Mouse (Mus musculus): ENCODE results near the gene Ier2. TPM values are rescaled to one million over a fixed set of nuclear protein-coding genes. Genes with fewer than 3 reads are reported as not detected.

The Ier2 gene
- polyA plus RNA-seq, 1 experiment from 2014 or later: 113 TPM

DNA sequence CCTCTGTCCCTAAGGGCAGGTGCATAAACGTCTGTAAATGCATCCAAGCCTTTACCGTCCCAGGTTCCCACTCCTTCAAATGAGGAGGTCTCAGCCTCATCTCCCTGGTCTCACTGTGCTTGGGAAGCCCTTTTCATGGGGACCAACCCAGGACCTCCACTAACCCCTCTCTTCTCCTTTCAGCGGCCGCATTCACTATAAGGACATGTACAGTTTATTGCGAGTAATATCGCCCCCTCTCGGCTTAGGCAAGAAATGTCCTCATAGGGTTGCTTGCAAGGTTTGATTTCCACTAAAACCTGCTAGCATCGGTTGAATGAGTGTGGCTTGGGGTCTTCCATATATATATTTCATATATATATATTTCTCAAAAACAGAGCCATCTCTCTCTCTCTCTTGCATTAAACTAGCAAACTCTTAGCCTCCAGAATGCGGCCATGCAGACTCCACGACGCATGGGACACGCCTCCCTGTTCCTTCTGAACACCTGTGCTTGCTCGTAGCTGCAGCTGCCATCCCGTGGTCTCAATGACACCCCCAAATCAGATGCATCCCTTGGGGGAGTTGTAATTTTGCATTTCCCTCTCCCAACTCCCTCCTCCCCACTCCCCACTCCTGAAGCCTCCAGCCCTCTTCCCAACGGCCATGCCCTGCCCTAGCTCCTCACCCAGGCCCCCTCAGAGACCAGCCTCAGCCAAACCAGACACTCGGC is 48.0 kb downstream of the Ier2 start:
- DNase-seq (ENCODE audit: low read depth, low spot score) (no peak), ATAC-seq (no peak)
- TF ChIP-seq CTCF (IDR thresholded peaks at IDR 0.05): peak; percentile 67
- POLR2A ChIA-PET: no interaction called here
- in situ Hi-C loops (cut with MboI; ENCODE audit: low pct_unique_long_range_greater_than_20kb): no loop called here
- CTCF ChIA-PET: interaction anchor here (0.6 to 1.6 kb wide), 2 partner anchors 13 to 18 kb away, joined by 3 to 4 read pairs; no protein-coding TSS in a partner anchor
- peaks cover 22% of the 10 kb centered on the region for H3K27me3 ChIP-seq

Other genes with a start within 250 kb of the Ier2 start
- gene Trmt1, start 23.5 kb upstream of the Ier2 start, polyA plus RNA-seq (2021): 106 TPM
- gene Nacc1, start 25.0 kb upstream of the Ier2 start, polyA plus RNA-seq (2021): 109 TPM
- gene Lyl1, start 38.6 kb upstream of the Ier2 start, polyA plus RNA-seq (2021): 0.13 TPM
- 1.4 TPM for gene G430095P16Rik, start 60.2 kb upstream of the Ier2 start, polyA plus RNA-seq (2021)
- 32.5 TPM for gene Nfix, start 137.5 kb upstream of the Ier2 start, polyA plus RNA-seq (2021)
- gene Dand5, start 160.0 kb upstream of the Ier2 start, polyA plus RNA-seq (2021): 12.5 TPM
- 31.8 TPM for gene Gadd45gip1, start 168.7 kb upstream of the Ier2 start, polyA plus RNA-seq (2021)
- 126 TPM for gene Rad23a, start 177.8 kb upstream of the Ier2 start, polyA plus RNA-seq (2021)
- gene Calr, start 184.1 kb upstream of the Ier2 start, polyA plus RNA-seq (2021): 1,232 TPM
- 79.6 TPM for gene Farsa, start 194.1 kb upstream of the Ier2 start, polyA plus RNA-seq (2021)
- gene Syce2, start 209.3 kb upstream of the Ier2 start, polyA plus RNA-seq (2021): 6.0 TPM
- 55.5 TPM for gene Gcdh, start 231.1 kb upstream of the Ier2 start, polyA plus RNA-seq (2021)
- gene Klf1, start 239.1 kb upstream of the Ier2 start, polyA plus RNA-seq (2021): 0.28 TPM
- 25.9 TPM for gene Dnase2a, start 245.7 kb upstream of the Ier2 start, polyA plus RNA-seq (2021)